Mouse (Mus musculus) liver, embryonic 14.5 days (tissue): ENCODE data around the gene Pea15a. TPM values are rescaled to one million over a fixed set of nuclear protein-coding genes. Genes with fewer than 3 reads are reported as not detected.

Experiments used
- ATAC-seq: fragments of 200-750 bp; cut with Nextera tagmentation; 2 replicates; pipeline ENCODE4 v1.8.0; 2017; ENCODE audit warnings: moderate number of reproducible peaks, mild to moderate bottlenecking, moderate library complexity; ENCODE audit not compliant: insufficient read depth
- DNase-seq, 3 experiments: peaks; one replicate each; pipeline ENCODE4 v3.0.0-alpha.2; 2012 to 2013; ENCODE audit warnings: low read depth in 3 of 3, low spot score in 3 of 3
- H3K27ac ChIP-seq: fragments of 300-500 bp; sonication (generic); 2 replicates; pipeline ENCODE4 v1.5.1; 2014; ENCODE audit warnings: moderate library complexity, mild to moderate bottlenecking, control low read depth, inconsistent platforms
- H3K27me3 ChIP-seq: fragments of 300-500 bp; sonication (generic); 2 replicates; pipeline ENCODE4 v1.6.1; 2014; ENCODE audit warnings: mild to moderate bottlenecking, low read length, moderate library complexity; ENCODE audit not compliant: control insufficient read depth, insufficient read depth
- H3K36me3 ChIP-seq: fragments of 300-500 bp; sonication (generic); replicated peaks from 2 replicates; pipeline ENCODE4 v1.6.1; 2014; ENCODE audit warnings: low read depth; ENCODE audit not compliant: control insufficient read depth, insufficient read depth
- H3K4me1 ChIP-seq, 2 experiments: fragments of 200-500 bp in 1 of 2; fragments of 300-500 bp in 1 of 2; sonication (generic) in 1 of 2; replicated peaks; 2 replicates each; pipeline ENCODE4 v1.6.1; 2012 to 2014; ENCODE audit warnings: antibody characterized with exemption in 1 of 2, inconsistent platforms in 1 of 2, low read length in 1 of 2; ENCODE audit not compliant: control insufficient read depth in 2 of 2, insufficient read depth in 2 of 2
- H3K4me2 ChIP-seq: fragments of 300-500 bp; sonication (generic); 2 replicates; pipeline ENCODE4 v1.6.1; 2014; ENCODE audit warnings: low read depth, mild to moderate bottlenecking, control low read depth, moderate library complexity
- H3K4me3 ChIP-seq, 2 experiments: fragments of 200-500 bp in 1 of 2; fragments of 300-500 bp in 1 of 2; sonication (generic) in 1 of 2; 2 replicates each; pipeline ENCODE4 v1.5.1; 2012 to 2014; ENCODE audit warnings: low read depth in 2 of 2, low read length in 2 of 2, mild to moderate bottlenecking in 2 of 2, control low read depth in 1 of 2, inconsistent platforms in 1 of 2, moderate library complexity in 1 of 2; ENCODE audit not compliant: insufficient read depth in 1 of 2
- H3K9ac ChIP-seq: fragments of 300-500 bp; sonication (generic); replicated peaks from 2 replicates; pipeline ENCODE4 v1.6.1; 2014; ENCODE audit warnings: mild to moderate bottlenecking, control low read depth, moderate library complexity
- H3K9me3 ChIP-seq: fragments of 300-500 bp; sonication (generic); 2 replicates; pipeline ENCODE4 v1.6.1; 2016; ENCODE audit warnings: low read length, mixed read lengths; ENCODE audit not compliant: control insufficient read depth
- CTCF ChIP-seq: IDR thresholded peaks from 2 replicates; pipeline ENCODE4 v1.5.1; 2016; ENCODE audit warnings: antibody characterized with exemption, low read depth, control low read depth
- EP300 ChIP-seq: IDR thresholded peaks from 2 replicates; pipeline ENCODE4 v1.6.1; 2016; ENCODE audit warnings: antibody characterized with exemption, low read depth
- WGBS: fragments of 180-500 bp; shearing (Covaris S2); extraction: QIAGEN DNeasy Blood & Tissue Kit; methylation state at CpG from one replicate; pipeline ENCODE4 v1.1.7; 2014; ENCODE audit not compliant: insufficient replicate concordance; 5-methylcytosine and 5-hydroxymethylcytosine counted together
- polyA plus RNA-seq, 2 experiments: library from polyadenylated mRNA; depleted of rRNA in 1 of 2; stranded (reverse) in 1 of 2; unstranded in 1 of 2; fragments of >200 nt; fragmentation: Nextera tagmentation in 1 of 2; extraction: Ambion mirVana in 1 of 2; gene quantifications; 2 replicates each; pipeline versions ENCODE4 v1.2.1 to v1.2.3; 2012 to 2014

Gene Pea15a
- polyA plus RNA-seq, 2 experiments = 11.1 to 14.4 TPM

- Histone ChIP-seq H3K36me3 (peaks cover 51% of the 10 kb centered on the region), H3K4me3 (no peak overlapping the region), H3K27ac (no peak overlapping the region), H3K4me1 (peaks cover under 1 to 10% of the 10 kb centered on the region in 2 experiments; a peak in 2 of 4 replicates), H3K9ac (no peak overlapping the region), H3K9me3 (no peaks in the 10 kb centered on the region), H3K4me2 (no peak overlapping the region), H3K27me3 (no peaks in the 10 kb centered on the region)
- WGBS = 66% methylated on average over 3 of the region's 3 CpGs
- TF ChIP-seq EP300 (no peak), CTCF (no peak)
- DNase-seq (no peak), ATAC-seq (no peak)
Measured at GRCm38 (mm10) chr1:172155518-172155917, 51.1 kb downstream of the Pea15a start.

DNA sequence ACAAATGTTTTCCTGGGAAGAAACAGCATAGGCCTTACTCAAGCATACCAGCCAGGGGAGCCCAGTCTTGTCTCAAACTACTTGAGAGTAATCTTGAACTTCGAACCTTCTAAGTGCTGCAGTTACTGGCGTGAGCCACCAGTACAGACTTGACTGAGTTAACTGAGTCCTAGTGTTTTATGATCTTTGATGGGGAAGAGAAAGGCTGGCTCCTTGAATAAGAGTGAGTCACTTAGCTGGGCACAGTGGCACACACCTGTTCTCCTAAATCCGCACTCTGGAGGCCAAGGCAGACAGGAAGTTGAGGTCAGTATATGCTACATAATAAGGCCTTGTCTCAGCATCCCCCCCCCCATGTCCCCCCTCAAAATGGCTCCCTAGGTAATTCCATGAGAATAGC lies 52.1 kb downstream of the Pea15a start:
- H3K27me3 ChIP-seq = no peaks in the 10 kb centered on the region
- no peak for TF ChIP-seq CTCF
- TF ChIP-seq EP300 = no peak
- no peak overlapping the region for H3K4me3 ChIP-seq
- no peak overlapping the region for H3K9ac ChIP-seq
- WGBS = 81% methylated on average over 3 of the region's 3 CpGs
- H3K9me3 ChIP-seq = no peaks in the 10 kb centered on the region
- no peak overlapping the region for H3K4me2 ChIP-seq
- H3K4me1 ChIP-seq = peaks cover 5 to 14% of the 10 kb centered on the region in 2 experiments; a peak in 3 of 4 replicates
- DNase-seq (no peak), ATAC-seq (no peak)
- H3K27ac ChIP-seq = no peak overlapping the region
- peaks cover 57% of the 10 kb centered on the region for H3K36me3 ChIP-seq

GRCm38 (mm10) chr1:172148955-172149815 lies 57.4 kb downstream of the Pea15a start:
- H3K36me3 ChIP-seq = peaks cover 36% of the 10 kb centered on the region
- H3K9ac ChIP-seq = peak overlapping the region; percentile 100
- no peaks in the 10 kb centered on the region for H3K27me3 ChIP-seq
- H3K4me1 ChIP-seq = peaks cover 7 to 22% of the 10 kb centered on the region in 2 experiments; a peak in 3 of 4 replicates
- TF ChIP-seq EP300 = 0 out of 2 replicates have a peak, but pooled peaks have one; percentile 25
- TF ChIP-seq CTCF = no peak
- no peaks in the 10 kb centered on the region for H3K9me3 ChIP-seq
- H3K27ac ChIP-seq = peak overlapping the region; percentile 88
- H3K4me3 ChIP-seq = peak overlapping the region; percentile 80 to 100
- DNase-seq = peak; percentile 62 to 75 (median 64)
- peak; percentile 11; the same call in 1 of the 2 replicates for ATAC-seq
- WGBS = 3% methylated on average over 19 of the region's 19 CpGs
- peak overlapping the region; percentile 82 for H3K4me2 ChIP-seq

GRCm38 (mm10) chr1:172148279-172148954 lies 58.2 kb downstream of the Pea15a start:
- no peak for TF ChIP-seq EP300
- no peak for TF ChIP-seq CTCF
- Histone ChIP-seq H3K36me3 (peaks cover 29% of the 10 kb centered on the region), H3K4me2 (peak overlapping the region; percentile 82), H3K9ac (peak overlapping the region; percentile 100), H3K4me3 (peak overlapping the region; percentile 80 to 100), H3K27me3 (no peaks in the 10 kb centered on the region), H3K9me3 (no peaks in the 10 kb centered on the region), H3K4me1 (peaks cover 7 to 22% of the 10 kb centered on the region in 2 experiments; a peak in 3 of 4 replicates), H3K27ac (peak overlapping the region; percentile 88)
- under 1% methylated on average over 39 of the region's 40 CpGs for WGBS
- peak; percentile 59 to 73 (median 63) for DNase-seq
- peak; percentile 50 for ATAC-seq
